Mouse (Mus musculus) yolk sac, embryonic 10.5 days (tissue): Measurements from ENCODE around the gene Foxf1.

ENCODE experiments used
- DNase-seq: peaks from one replicate; pipeline ENCODE4 v3.0.0-alpha.2; 2017; ENCODE audit warnings: low spot score

The Foxf1 gene

GRCm38 (mm10) chr8:121130522-121130921, 46.3 kb downstream of the Foxf1 start:
- DNase-seq = no peak

- no peak for DNase-seq
These were observed 48.9 kb downstream of the Foxf1 start for GRCm38 (mm10) chr8:121132961-121133513.

- DNase-seq = no peak
These were observed 49.9 kb downstream of the Foxf1 start for GRCm38 (mm10) chr8:121134102-121134501.

DNA sequence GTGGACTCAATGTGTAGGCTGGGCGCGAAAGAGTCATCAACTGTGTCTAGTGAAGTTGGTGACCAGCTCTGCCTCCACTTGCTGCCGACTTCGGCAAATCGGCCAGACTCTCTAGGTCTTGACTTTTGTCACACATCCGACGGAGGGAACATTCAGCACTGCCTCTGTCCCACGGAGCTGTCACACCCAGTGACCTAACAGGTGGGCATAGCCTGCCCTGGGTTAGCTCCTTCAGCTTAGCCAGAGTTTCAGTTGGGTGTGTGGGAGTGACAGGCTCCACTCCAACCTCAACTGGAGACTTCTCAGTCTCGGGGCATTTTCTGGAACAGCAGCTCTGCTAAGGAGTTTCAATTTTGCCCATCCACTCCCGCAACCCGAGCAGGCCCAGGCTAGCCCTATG, 50.3 kb downstream of the Foxf1 start:
- no peak for DNase-seq

DNA sequence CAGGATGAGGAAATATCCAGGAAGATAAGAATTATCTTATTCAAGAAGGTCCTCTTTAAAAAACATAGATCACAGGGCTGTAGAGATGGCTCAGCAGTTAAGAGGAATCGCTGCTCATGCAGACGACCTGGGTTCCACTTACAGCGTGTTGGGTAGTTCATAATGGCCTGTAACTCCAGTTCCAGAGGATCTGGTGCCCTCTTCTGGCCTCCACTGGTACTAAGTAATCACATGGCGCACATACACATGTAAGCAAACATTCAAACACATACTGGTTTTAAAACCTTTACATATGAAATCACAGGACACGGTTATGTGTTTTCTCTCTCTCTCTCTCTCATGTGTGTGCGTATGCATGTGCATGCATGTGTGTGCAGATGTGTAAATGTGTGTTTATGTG, 52.7 kb downstream of the Foxf1 start:
- no peak for DNase-seq
